Mouse (Mus musculus): Measurements from ENCODE around the gene Rwdd3. TPM values are rescaled to one million over a fixed set of nuclear protein-coding genes. Genes with fewer than 3 reads are reported as not detected.

Gene Rwdd3
- total RNA-seq, 4 experiments from 2014 or later, result 1.8 to 4.5 (median 3.1) TPM

DNA sequence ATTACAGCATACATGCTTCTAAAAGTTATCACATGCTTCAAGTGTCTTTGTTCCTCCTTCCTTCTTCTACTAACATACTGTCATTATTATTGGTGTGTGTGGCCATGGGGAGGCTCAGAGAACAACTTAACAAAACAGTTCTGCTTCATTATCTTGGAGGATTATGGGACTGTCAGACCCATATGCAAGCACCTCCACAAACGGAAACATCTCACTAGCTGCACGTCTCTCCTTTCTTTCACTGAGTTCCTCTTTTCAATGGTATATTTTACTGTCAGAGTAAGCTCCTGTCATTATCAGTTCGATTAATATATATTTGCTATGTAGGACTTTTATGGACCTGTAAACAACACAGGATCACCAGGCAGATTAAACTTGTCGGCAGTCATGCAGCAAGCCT, 11.1 kb downstream of the Rwdd3 start:
- DNase-seq (ENCODE audit: low spot score in 2 of 2), result no peak

DNA sequence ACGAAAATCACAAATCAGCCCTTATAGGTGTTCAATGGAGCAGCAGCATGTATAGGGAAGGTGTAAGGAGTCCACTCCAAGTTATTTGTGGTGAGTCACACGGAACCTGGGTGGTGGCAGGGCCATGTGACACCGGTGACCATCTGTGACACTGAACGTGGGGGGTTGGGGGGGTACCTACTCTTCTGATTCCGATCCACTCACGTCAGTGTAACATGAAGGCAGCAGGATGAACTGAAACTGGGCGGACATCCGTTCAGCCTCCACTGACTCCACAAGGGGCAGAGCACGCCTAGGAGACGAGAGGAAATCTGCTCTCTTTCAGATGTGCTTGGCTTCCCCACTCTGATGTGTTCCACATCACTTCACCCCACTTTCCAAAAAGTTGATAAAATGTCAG, 11.9 kb downstream of the Rwdd3 start:
- DNase-seq (ENCODE audit: low spot score in 2 of 2), result no peak

DNA sequence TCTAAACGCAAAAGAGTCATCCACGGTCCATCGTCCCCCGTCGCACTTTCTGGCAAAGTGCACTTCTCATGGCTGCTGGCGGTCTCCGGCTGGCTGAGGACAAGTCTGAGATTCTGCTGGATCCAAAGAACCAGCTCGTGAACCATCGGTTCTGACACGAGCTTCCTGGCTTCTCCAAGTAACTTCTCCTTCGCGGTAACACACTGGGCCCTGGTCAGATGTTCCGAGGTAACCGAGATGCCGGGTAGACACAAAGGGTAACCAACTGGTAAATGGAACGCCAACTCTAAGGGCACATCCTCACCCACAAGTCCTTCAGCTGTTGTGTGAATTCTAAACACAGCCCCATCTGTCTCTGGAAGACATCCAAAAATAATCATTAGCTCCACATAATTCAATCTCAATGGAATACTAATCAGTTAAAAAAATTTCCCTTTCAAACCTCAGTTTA, 12.6 kb downstream of the Rwdd3 start:
- DNase-seq (ENCODE audit: low spot score in 2 of 2), result no peak

DNA sequence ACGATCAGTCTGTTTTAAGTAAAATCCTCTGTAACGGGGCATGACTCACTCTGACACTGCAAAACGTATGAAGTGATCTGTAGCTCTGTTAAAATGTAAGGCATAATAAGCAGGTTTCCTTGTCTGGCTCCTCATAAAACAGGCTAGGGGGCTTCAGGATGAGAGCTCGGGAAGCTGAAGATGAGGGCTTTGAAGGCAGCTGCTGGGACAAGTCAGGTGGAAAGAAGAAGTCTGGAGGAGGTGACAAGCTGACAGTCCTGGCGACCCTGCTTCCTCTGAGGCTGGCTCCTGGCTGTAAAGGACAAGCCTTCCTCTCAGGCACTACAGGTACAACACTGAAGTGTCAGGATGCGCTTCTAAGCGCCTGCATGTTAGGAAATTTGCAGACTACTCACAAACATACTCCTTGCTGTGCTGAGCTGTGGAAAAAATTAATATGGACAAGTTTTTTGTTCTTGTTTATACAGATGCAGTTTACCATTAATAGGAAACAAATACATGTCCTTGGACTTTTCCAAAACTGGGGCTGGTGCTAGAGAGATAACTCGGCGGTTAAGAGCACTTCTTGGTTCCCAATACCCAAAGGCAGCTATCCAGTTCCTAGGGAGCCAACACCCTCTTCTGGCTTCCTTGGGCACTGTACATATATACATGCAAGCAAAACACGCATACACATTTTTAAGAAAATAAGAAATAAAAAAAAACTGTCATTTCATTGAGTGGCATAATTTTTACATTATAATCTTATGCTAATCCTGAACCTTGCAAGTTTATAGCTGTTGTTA, 13.8 kb downstream of the Rwdd3 start:
- DNase-seq (ENCODE audit: low spot score in 2 of 2), result no peak

DNA sequence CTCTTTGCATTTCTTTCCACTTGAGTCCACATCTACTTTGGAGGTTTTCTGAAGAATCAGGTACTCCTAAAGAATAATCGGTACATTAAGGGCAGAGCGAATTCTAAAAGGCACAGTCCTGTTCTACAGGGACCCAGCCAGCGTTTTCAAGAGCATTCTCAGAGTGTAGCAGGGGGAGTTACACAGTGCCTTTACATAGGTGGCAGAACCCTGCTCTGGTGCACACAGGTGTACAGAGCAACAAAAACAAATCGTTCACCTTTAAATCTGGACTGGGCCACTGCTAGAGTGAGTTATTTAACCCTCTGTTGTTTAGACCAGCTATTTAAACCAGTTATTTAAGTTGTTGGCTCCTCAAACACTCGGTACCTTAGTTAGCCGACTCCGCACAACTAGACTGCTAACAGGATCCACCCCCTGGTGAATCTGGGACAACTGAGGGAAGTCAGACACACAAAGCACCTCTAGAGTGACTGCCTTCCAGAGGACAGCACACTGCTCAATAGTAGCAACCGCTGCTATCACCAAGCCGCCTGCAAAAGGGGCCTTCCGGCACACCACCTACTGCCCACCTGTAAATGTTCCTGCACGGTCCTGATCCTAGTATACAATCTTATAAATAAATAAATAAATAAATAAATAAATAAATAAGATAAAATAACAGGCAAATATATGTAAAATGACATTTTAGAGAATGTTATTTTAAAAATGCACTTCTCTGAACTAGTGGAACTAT, 14.9 kb downstream of the Rwdd3 start:
- no peak for DNase-seq (ENCODE audit: low spot score in 2 of 2)

DNA sequence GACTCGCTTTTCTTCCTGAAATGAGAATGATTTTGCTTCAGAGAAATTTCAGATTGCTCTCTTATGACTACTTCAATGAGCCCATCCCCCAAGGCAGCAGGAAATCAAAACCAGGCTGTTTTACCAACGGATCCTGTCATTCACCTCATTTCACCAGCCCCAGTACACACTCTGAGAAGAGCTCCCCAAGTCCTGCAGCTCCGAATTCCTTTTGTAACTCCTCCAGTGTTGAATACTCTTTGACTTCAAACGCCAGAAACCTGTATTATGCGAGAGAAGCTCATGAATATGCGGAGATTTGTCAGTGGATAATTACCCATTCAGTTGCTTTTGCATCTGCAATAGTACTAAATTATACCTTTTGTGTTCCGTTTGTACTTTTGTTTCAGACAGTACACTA, 15.5 kb downstream of the Rwdd3 start:
- DNase-seq (ENCODE audit: low spot score in 2 of 2), result no peak

DNA sequence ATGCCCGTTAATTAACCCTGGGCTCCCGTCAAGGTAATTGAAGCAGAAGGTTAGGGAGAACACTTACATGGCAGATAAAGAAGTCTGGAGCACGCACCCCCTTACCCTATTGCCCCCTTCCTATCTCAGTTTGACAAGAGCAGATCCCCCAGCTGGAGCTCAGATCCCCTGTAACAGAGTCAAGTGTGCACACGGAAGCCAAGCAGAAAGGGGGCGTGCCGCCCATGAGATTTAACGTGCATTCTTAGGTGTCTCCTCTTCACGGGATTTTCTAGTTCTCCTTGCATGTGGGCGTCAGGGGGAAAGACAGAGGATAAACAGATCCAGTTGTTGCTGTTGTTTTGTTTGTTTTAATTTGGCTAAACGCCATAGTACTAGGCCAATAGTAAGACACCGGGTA, 37.6 kb downstream of the Rwdd3 start:
- no peak for DNase-seq (ENCODE audit: low spot score in 2 of 2)

DNA sequence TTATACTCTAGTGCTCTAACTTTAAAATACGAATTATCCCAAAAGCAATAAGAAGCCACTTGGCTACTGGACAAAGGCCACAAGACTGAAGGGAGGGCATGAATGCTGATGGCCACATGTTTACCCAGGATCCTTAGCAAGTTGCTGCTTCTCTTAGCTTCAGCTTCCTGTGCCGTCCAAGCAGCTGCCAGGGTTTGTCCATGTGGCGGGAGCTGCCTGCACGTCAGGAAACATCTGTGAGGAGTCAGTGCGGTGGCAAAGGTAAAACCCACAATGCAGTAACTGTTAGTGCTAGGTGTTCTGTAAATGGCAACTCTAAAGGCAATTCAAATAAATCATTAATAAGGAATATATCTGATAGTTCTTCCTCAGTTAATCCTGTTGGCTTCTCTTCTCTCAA, 38.5 kb downstream of the Rwdd3 start:
- no peak for DNase-seq (ENCODE audit: low spot score in 2 of 2)

DNA sequence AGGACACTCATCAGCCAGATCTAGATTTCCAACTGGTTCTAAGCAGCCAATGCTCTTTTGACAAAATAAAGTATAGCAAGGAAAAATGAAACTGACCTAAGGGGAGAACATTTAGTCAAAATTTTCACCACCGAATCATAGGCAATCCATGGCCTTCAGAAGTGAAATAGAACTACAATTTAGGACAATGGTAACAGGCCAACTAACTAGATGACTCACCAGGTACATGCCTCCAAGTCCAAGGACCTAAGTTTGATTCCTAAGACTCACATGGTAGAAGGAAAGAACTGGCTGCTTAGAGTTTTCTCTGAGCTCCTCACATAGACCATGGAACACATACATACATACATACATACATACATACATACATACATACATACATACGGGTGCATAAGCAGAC, 44.3 kb downstream of the Rwdd3 start:
- DNase-seq (ENCODE audit: low spot score in 2 of 2), result no peak

DNA sequence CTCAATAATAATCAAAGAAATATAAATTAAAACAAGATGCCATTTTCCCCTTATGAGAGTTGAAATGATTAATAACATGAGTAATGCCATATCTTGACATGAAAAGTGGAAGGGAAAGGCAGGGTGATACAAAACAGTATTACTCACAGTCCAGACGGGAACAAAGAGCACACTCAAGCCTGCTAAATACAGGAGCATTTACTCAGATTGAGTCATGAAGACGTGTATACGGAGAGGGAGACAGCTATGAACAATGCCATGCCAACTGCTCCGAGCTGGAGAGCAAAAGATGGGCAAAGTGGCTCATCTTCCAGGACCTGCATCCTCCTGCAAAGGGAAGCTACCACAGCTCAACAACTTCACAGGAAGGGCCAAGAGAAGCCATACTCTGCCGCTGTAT, 45.0 kb downstream of the Rwdd3 start:
- DNase-seq (ENCODE audit: low spot score in 2 of 2), result no peak

DNA sequence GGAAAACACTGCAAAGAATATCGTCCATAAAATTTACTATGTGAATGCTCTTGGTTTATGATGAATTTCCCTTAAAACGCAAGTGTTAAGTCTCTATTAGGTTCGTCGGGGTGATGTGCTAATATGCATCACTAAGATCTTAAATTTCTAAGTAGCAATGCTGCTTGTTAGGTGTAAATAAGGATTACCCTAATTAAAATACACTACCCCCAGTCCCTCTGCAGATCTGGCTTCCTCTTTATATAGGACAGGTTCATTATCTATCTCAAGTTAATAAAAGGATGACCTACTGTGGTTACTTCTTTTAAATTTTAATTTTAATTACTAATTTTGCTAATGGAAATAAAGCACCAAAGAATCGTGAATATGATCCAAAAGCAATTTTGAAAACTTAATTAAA, 50.4 kb downstream of the Rwdd3 start:
- no peak for DNase-seq (ENCODE audit: low spot score in 2 of 2)

DNA sequence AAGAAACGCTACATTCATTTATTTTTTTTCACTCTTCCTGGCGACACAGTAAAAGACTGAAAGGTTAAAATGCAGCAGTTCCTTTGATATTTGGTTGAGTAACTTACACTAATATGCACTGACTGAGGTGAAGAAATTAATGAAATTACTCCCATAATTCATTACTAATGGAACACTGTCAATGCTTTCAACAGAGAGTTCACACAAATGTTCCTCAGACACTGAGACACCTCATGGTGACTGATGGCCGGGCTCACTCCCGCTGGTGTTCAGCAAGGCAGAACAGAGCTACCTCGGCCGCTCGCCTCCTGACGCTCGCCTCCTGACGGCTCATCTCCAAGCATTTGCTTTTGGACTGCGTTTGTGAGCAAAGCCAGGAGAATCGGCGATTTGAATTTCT, 54.9 kb downstream of the Rwdd3 start:
- DNase-seq (ENCODE audit: low spot score in 2 of 2), result no peak

DNA sequence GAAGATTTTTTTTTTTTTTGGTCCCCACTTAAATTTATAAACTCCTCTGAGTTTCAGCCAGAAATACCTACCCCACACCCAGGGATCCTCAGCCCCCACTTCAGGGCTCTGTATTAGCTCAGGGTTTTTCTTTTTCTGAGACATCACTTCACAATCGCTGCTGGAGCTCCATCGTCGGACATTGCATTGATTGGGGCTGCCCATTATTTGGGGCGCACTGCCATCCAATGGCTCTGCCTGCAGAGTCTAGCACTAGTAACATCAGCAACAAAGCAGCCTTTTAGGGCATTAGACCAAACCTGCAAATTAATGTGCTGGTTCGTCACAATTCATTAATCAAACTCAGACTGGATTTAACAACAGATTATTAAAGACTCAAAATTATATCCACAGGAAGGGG, 55.4 kb downstream of the Rwdd3 start:
- no peak for DNase-seq (ENCODE audit: low spot score in 2 of 2)

DNA sequence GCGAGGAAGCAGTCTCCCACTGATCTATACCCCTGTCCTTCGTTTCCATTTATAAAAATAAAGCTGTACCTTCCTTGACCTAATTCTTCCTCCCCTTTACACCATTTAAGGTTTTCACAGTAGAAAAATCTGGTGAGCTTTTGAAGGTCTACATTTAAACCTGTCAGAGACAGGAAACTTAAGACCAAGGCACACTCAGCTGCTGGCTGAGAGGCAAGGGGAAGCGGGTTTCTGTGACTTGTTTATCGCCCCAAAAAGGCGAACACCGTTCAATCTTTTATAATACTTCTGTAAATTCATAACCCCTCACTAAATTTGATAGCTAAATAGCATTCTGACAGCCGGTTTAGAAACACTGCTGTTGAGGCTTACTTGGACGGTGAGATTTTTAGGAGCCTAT, 60.4 kb downstream of the Rwdd3 start:
- DNase-seq (ENCODE audit: low spot score in 2 of 2), result no peak

DNA sequence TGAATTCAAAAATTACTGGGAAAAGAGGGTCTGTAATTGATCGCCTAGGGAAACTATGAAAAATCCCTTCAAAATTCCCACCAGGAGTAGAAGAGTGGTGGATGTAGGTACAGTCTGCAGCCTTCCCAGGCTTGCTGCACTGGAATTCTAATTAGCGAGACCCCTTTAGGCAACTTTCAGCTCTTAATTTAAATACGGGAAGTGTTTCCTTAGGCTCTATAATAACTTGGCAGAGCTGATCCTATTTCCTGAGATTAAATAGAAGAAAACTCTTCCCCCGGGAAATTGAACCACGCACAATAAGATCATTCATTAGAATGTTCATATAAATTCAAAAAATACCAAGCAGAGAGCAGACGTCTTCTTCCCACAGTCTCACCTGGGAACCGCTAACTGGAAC, 61.1 kb downstream of the Rwdd3 start:
- DNase-seq (ENCODE audit: low spot score in 2 of 2), result no peak

DNA sequence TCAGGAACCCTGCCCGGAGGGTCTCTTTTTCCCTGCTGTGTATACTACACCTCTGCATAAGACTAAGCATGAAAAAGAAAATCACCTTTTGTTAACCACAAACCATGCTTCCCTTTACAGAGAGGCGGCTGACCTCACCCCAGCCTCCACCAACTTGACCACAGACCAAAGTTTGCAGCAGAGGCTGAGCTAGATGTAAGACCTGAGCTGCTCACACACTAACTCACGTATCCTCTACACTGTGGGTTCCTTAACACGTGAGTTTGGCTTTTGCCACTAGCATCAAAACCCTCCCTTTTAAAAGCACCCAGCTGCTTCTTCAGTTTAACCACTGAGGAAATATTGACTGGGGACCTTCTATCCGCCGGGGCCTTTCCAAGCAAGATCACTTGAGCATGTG, 64.0 kb downstream of the Rwdd3 start:
- no peak for DNase-seq (ENCODE audit: low spot score in 2 of 2)

DNA sequence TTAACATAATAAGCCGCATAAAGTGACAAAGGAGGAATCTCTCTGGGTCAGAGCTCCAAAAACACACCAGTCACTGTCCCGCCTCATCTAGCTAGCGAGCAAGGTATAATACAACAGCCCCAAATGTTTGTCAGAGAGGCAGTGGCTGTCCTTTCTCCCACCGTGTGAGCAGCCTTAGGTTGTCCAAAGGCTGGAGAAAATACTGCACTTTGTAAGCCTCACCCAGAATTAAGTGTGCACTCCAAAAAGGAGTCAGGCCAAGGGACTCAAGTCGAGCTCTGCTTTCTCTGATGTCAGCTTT, 66.1 kb downstream of the Rwdd3 start:
- DNase-seq (ENCODE audit: low spot score in 2 of 2), result no peak

Other genes starting within 250 kb of the Rwdd3 start
- 10 to 100 TPM; 48.9 to 78.7 (median 69.6) TPM for gene Tmem56, start 111.4 kb upstream of the Rwdd3 start, total RNA-seq (2022)
- 1 to 10 TPM; 5.2 to 9.5 (median 6.4) TPM for gene Alg14, start 120.1 kb upstream of the Rwdd3 start, total RNA-seq (2022)